Mouse (Mus musculus) cortical plate, adult 2 months (tissue): Measurements from ENCODE around the gene Med19.

Experiments used
- CTCF ChIP-seq: fragments of 200-500 bp; IDR thresholded peaks from 2 replicates; pipeline ENCODE4 v1.5.1; 2011; ENCODE audit warnings: mild to moderate bottlenecking, control low read depth, low read length; ENCODE audit not compliant: insufficient read depth; ENCODE audit errors: extremely low read depth
- POLR2A ChIP-seq: fragments of 200-500 bp; IDR thresholded peaks from 2 replicates; pipeline ENCODE4 v1.6.1; 2011; ENCODE audit warnings: mild to moderate bottlenecking, low read length, control low read depth; ENCODE audit not compliant: insufficient read depth; ENCODE audit errors: extremely low read depth

GRCm38 (mm10) chr2:84638428-84639220, 39.6 kb upstream of the Med19 start:
- TF ChIP-seq CTCF (no peak), POLR2A (no peak)
